Mouse (Mus musculus) CD4-positive, CD25-positive, alpha-beta regulatory T cell (primary cell): Measurements from ENCODE around the gene Wls. TPM values are rescaled to one million over a fixed set of nuclear protein-coding genes. Genes with fewer than 3 reads are reported as not detected.

ENCODE experiments used
- polyA plus RNA-seq: library from polyadenylated mRNA; unstranded; fragments of 100-300 nt; shearing (Covaris generic); gene quantifications from one replicate; pipeline ENCODE4 v1.2.1, GENCODE M21; 2017

Gene Wls
- polyA plus RNA-seq: 68.4 TPM

DNA sequence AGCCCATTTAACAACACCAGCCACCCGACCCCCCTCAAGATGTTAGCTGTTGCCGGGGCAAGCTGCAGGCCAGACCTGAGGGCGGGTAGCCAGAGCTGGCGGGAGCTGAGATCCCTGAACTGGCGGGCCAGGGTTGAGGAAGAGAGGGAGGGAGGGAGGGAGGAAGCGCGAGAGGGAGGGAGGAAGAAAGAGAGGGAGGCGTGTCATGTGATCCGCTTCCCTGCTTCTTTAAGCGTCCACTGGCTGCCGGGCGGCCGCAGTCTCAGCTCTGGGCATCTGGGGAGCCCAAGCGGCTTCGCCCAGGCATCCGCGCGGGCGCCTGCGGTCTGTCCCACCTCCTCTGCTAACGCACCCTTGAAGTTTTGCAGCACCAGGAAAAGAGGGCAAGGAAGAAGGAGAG lies at the start of gene Wls:
Gene Wls (plus strand): TSS at position 192 of the 400 bp plus-strand sequence.

Other genes starting within 250 kb of the Wls start
- not detected for gene Rpe65, start 240.5 kb upstream of the Wls start, polyA plus RNA-seq